Mouse (Mus musculus) CH12.LX (cell line): ENCODE data around the gene Golga3. TPM values are rescaled to one million over a fixed set of nuclear protein-coding genes. Genes with fewer than 3 reads are reported as not detected.
A peak's percentile ranks its signal among the peaks of the same experiment; 100 is the strongest.

ENCODE experiments used
- DNase-seq: peaks from one replicate; pipeline ENCODE4 v3.0.0-alpha.2; 2013; ENCODE audit errors: extremely low read depth
- H3K27ac ChIP-seq: 2 replicates; pipeline ENCODE4 v1.5.1; 2012; ENCODE audit warnings: low read depth, mild to moderate bottlenecking, control low read depth, moderate library complexity; ENCODE audit not compliant: insufficient read depth
- H3K27me3 ChIP-seq: replicated peaks from 2 replicates; pipeline ENCODE3; 2012; ENCODE audit warnings: inconsistent platforms
- H3K36me3 ChIP-seq, 2 experiments: replicated peaks in 1 of 2; 2 replicates each; pipeline versions ENCODE3 to v1.6.1; 2012; ENCODE audit warnings: inconsistent platforms in 1 of 2, low read length in 1 of 2, mild to moderate bottlenecking in 1 of 2, mixed read lengths in 1 of 2, moderate library complexity in 1 of 2; ENCODE audit not compliant: control insufficient read depth in 1 of 2, insufficient read depth in 1 of 2
- H3K4me1 ChIP-seq, 2 experiments: 2 replicates each; pipeline ENCODE4 v1.6.1; 2012; ENCODE audit warnings: inconsistent platforms in 1 of 2, moderate library complexity in 1 of 2; ENCODE audit not compliant: insufficient read depth in 2 of 2, control insufficient read depth in 1 of 2
- H3K4me2 ChIP-seq: 2 replicates; pipeline ENCODE4 v1.6.1; 2012; ENCODE audit warnings: low read depth, mild to moderate bottlenecking, control low read depth; ENCODE audit not compliant: poor library complexity, insufficient read depth, severe bottlenecking
- H3K4me3 ChIP-seq, 3 experiments: fragments of 150-350 bp in 1 of 3; sonication (generic) in 1 of 3; replicated peaks in 1 of 3; 2 replicates each; pipeline versions ENCODE3 to v1.5.1; 2011 to 2012; ENCODE audit warnings: low read depth in 2 of 3, low read length in 2 of 3, mild to moderate bottlenecking in 2 of 3, moderate library complexity in 2 of 3, control low read depth in 1 of 3, improper control_type of control experiment in 1 of 3, inconsistent platforms in 1 of 3, mixed read lengths in 1 of 3; ENCODE audit not compliant: poor library complexity in 1 of 3
- H3K79me2 ChIP-seq: replicated peaks from 2 replicates; pipeline ENCODE4 v1.6.1; 2012; ENCODE audit warnings: mild to moderate bottlenecking, moderate library complexity; ENCODE audit not compliant: control insufficient read depth, poor library complexity, insufficient read depth, severe bottlenecking; ENCODE audit errors: extremely low read depth
- H3K9ac ChIP-seq: 2 replicates; pipeline ENCODE4 v1.6.1; 2012; ENCODE audit warnings: low read depth, mild to moderate bottlenecking, control low read depth, moderate library complexity; ENCODE audit not compliant: insufficient read depth
- H3K9me3 ChIP-seq: replicated peaks from 2 replicates; pipeline ENCODE3; 2012; ENCODE audit warnings: low read length, inconsistent platforms, mixed read lengths
- CHD1 ChIP-seq: IDR thresholded peaks from 2 replicates; pipeline ENCODE4 v1.6.1; 2012; ENCODE audit warnings: low read depth, low read length, improper control_type of control experiment, inconsistent platforms
- CTCF ChIP-seq, 2 experiments: IDR thresholded peaks in 1 of 2; conservative IDR thresholded peaks in 1 of 2; 2 replicates each; pipeline ENCODE4 v1.5.1; 2011 to 2012; ENCODE audit warnings: low read depth in 2 of 2, low read length in 2 of 2, improper control_type of control experiment in 1 of 2, inconsistent platforms in 1 of 2, mild to moderate bottlenecking in 1 of 2, moderate library complexity in 1 of 2
- ELF1 ChIP-seq: IDR thresholded peaks from 2 replicates; pipeline ENCODE4 v1.6.1; 2014; ENCODE audit warnings: low read depth, mild to moderate bottlenecking, inconsistent platforms, low read length, improper control_type of control experiment
- EP300 ChIP-seq: IDR thresholded peaks from 2 replicates; pipeline ENCODE4 v1.6.1; 2011; ENCODE audit warnings: low read length, improper control_type of control experiment
- ETS1 ChIP-seq: conservative IDR thresholded peaks from 2 replicates; pipeline ENCODE4 v1.6.1; 2012; ENCODE audit warnings: low read depth, mild to moderate bottlenecking, inconsistent platforms, low read length, improper control_type of control experiment, moderate library complexity
- IRF4 ChIP-seq: IDR thresholded peaks from 2 replicates; pipeline ENCODE4 v1.6.1; 2014; ENCODE audit warnings: low read depth, mild to moderate bottlenecking, inconsistent platforms, low read length, improper control_type of control experiment
- MAFK ChIP-seq: IDR thresholded peaks from 2 replicates; pipeline ENCODE4 v1.6.1; 2011; ENCODE audit warnings: low read length, improper control_type of control experiment; ENCODE audit not compliant: insufficient replicate concordance
- MAX ChIP-seq: IDR thresholded peaks from 2 replicates; pipeline ENCODE4 v1.6.1; 2011; ENCODE audit warnings: low read length, improper control_type of control experiment
- MXI1 ChIP-seq: IDR thresholded peaks from 2 replicates; pipeline ENCODE4 v1.6.1; 2011; ENCODE audit warnings: mild to moderate bottlenecking, low read depth, low read length, improper control_type of control experiment
- MYC ChIP-seq: IDR thresholded peaks from 2 replicates; pipeline ENCODE4 v1.6.1; 2011; ENCODE audit warnings: low read depth, mild to moderate bottlenecking, improper control_type of control experiment, low read length
- RAD21 ChIP-seq: IDR thresholded peaks from 2 replicates; pipeline ENCODE4 v1.6.1; 2011; ENCODE audit warnings: low read depth, mild to moderate bottlenecking, low read length, improper control_type of control experiment, moderate library complexity
- RCOR1 ChIP-seq: conservative IDR thresholded peaks from 2 replicates; pipeline ENCODE4 v1.6.1; 2012; ENCODE audit warnings: low read depth, mild to moderate bottlenecking, inconsistent platforms, low read length, improper control_type of control experiment
- SIN3A ChIP-seq: IDR thresholded peaks from 2 replicates; pipeline ENCODE4 v1.6.1; 2012; ENCODE audit warnings: low read length, improper control_type of control experiment, inconsistent platforms
- SMC3 ChIP-seq: IDR thresholded peaks from 2 replicates; pipeline ENCODE4 v1.6.1; 2011; ENCODE audit warnings: low read depth, low read length, improper control_type of control experiment
- UBTF ChIP-seq: IDR thresholded peaks from 2 replicates; pipeline ENCODE4 v1.6.1; 2012; ENCODE audit warnings: low read depth, mild to moderate bottlenecking, inconsistent platforms, low read length, improper control_type of control experiment, moderate library complexity
- ZNF384 ChIP-seq: IDR thresholded peaks from 2 replicates; pipeline ENCODE4 v1.6.1; 2012; ENCODE audit warnings: low read depth, low read length, improper control_type of control experiment, inconsistent platforms
- dilution Hi-C: fragments of 300-500 bp; cut with MboI; formaldehyde crosslinking; loops from 2 replicates; pipeline ENCODE4 v1.14.3; 2020; ENCODE audit warnings: low sequenced_read_pairs; ENCODE audit not compliant: extremely low pct_unique_long_range_greater_than_20kb, extremely low pct_ligation_motif_present
- in situ Hi-C: fragments of 300-500 bp; cut with MboI; formaldehyde crosslinking; loops from 3 replicates; pipeline ENCODE4 v1.14.3; 2019; ENCODE audit warnings: low sequenced_read_pairs, low pct_ligation_motif_present, low pct_unique_long_range_greater_than_20kb, mixed read lengths
- polyA plus RNA-seq: library from polyadenylated mRNA; unstranded; fragments of >175 nt; gene quantifications from 2 replicates; pipeline ENCODE4 v1.2.1, GENCODE M21; 2012; ENCODE audit warnings: low read depth; ENCODE audit not compliant: insufficient read length
- total RNA-seq, 2 experiments: library from RNA; depleted of rRNA; stranded (reverse); fragments of 300-350 nt in 1 of 2; fragments of >200 nt in 1 of 2; gene quantifications; 2 replicates each; pipeline ENCODE4 v1.2.3; 2012 to 2014

Gene Golga3
- total and polyA plus RNA-seq, 3 experiments = 10.0 to 18.2 (median 15.7) TPM

DNA sequence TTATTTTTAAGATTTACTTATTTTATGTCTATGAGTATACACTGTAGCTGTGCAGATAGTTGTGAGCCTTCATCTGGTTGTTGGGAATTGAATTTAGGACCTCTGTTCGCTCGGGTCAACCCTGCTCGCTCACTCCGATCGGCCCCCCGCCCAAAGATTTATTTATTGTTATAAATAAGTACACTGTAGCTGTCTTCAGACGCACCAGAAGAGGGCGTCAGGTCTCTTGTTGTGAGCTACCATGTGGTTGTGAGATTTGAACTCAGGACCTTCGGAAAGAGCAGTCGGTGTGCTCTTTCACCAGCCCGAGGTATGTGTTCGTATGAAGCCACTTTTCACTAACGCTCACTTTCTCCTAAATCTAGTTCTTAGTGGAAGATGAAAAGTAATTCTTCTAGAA is 55.1 kb downstream of the Golga3 start:
- Histone ChIP-seq H3K4me2 (peak overlapping the region; percentile 91), H3K9me3 (no peaks in the 10 kb centered on the region), H3K27me3 (no peaks in the 10 kb centered on the region), H3K9ac (peak overlapping the region; percentile 77), H3K79me2 (peaks cover 30% of the 10 kb centered on the region), H3K36me3 (peaks cover 14 to 36% of the 10 kb centered on the region in 2 experiments), H3K4me3 (peak overlapping the region; percentile 93 to 98 (median 94)), H3K27ac (no peak overlapping the region)
- dilution Hi-C loops = no loop called here
- peak; percentile 61 for DNase-seq
- peak; percentile 1; the same call in 1 of the 2 replicates for TF ChIP-seq RAD21
- TF ChIP-seq MYC = no peak
- TF ChIP-seq SMC3 = no peak
- 0 out of 2 replicates have a peak, but pooled peaks have one; percentile 29 for TF ChIP-seq MAX
- TF ChIP-seq UBTF = no peak
- no peak for TF ChIP-seq CHD1
- peak in 1 of 2 experiments; percentile 40; a peak in 2 of 4 replicates for TF ChIP-seq CTCF (conservative IDR thresholded peaks at IDR 0.05 in 1 of 2, IDR thresholded peaks at IDR 0.05 in 1 of 2; ENCODE audit: low read depth in 2 of 2, low read length in 2 of 2)
- no peak for TF ChIP-seq ZNF384
- TF ChIP-seq, all 38 proteins: peak for 3
- H3K4me1 ChIP-seq = peaks cover 6 to 27% of the 10 kb centered on the region in 2 experiments
- in situ Hi-C loops = no loop called here

- Histone ChIP-seq H3K27ac (peak overlapping the region; percentile 55; the same call in 1 of the 2 replicates), H3K4me2 (peak overlapping the region; percentile 91), H3K4me1 (peaks cover 6 to 29% of the 10 kb centered on the region in 2 experiments), H3K27me3 (no peaks in the 10 kb centered on the region), H3K79me2 (peaks cover 30% of the 10 kb centered on the region), H3K9me3 (no peaks in the 10 kb centered on the region), H3K9ac (peak overlapping the region; percentile 77; the same call in 1 of the 2 replicates), H3K36me3 (peaks cover 16 to 37% of the 10 kb centered on the region in 2 experiments), H3K4me3 (peak overlapping the region; percentile 93 to 98 (median 94))
- peak; percentile 50 for DNase-seq
- dilution Hi-C loops (no loop called here), in situ Hi-C loops (no loop called here)
- no peak for TF ChIP-seq MAFK
- no peak; the same call in 1 of the 2 replicates for TF ChIP-seq ETS1
- TF ChIP-seq EP300 = peak; percentile 75
- 0 out of 2 replicates have a peak, but pooled peaks have one; percentile 49 for TF ChIP-seq SIN3A
- no peak for TF ChIP-seq CTCF (conservative IDR thresholded peaks at IDR 0.05 in 1 of 2, IDR thresholded peaks at IDR 0.05 in 1 of 2; ENCODE audit: low read depth in 2 of 2, low read length in 2 of 2)
- no peak; the same call in 1 of the 2 replicates for TF ChIP-seq MXI1
- TF ChIP-seq IRF4 = peak; percentile 78
- TF ChIP-seq MAX = peak; percentile 48; the same call in 1 of the 2 replicates
- TF ChIP-seq ELF1 = peak; percentile 30; the same call in 1 of the 2 replicates
- TF ChIP-seq RCOR1 = 0 out of 2 replicates have a peak, but pooled peaks have one; percentile 24
Measured at GRCm38 (mm10) chr5:110232346-110232745, 55.8 kb downstream of the Golga3 start.
